Mouse (Mus musculus): ENCODE results near the gene Gm45711.

DNA sequence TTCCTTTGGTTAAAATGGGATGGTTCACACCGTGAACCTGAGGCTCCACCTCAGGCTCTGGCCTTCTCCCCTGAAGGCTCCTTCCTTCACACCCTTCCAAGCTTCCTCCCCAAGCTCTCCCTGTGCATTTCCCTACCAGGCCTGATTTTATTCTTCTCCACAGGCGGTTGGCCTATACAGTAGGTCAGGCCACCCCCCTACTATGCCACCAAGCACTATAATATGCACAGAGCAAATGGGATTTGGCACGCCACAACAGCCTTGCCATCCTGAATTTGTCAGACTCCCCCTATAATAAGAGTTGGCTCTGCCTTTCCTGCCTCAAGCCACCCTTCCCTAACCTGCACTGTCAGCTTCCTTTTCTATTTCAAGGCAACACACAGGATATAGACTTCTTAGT lies 48.8 kb upstream of the Gm45711 start:
- TF ChIP-seq CTCF (conservative IDR thresholded peaks at IDR 0.05; ENCODE audit: low read length) (no peak), NANOG (IDR thresholded peaks at IDR 0.05; ENCODE audit: borderline replicate concordance, low read length) (no peak)

Measured in E14TG2a.4 (cell line).